ENCODE assay signal across 27 mouse cellular contexts in the genomic region with DNA sequence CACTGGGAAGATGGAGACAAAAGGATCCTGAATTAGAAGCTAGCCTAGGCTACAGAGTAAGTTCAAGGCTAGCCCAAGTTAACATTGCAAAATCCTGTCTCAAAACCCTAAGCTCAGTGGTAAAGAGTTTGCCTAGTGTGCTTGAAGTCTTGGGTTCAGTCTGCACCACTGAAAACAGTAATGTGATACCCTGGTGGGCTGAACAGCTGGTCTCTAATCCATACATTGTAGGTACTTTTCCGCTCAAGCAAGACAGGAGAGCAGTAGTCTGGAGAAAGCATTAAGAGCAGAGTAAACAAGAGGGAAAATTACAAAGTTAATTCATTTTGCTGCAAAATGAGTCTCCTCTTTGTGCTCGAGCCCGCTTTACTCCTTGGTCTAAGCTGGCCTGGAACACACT.
"Had no signal": no experiment of that assay in that cellular context is flagged by ENCODE, and none has a peak within 500 bp of the region (broad histone marks: within the 10 kb centered on the region; RNA-seq: fewer than 3 reads in every experiment).

No protein-coding gene starts in this region.

- H3K9me3 ChIP-seq: heart, embryonic 13.5 days; heart, embryonic 15.5 days; hindbrain, embryonic 13.5 days; hindbrain, embryonic 15.5 days; kidney, embryonic 15.5 days; limb, embryonic 15.5 days; liver, embryonic 12.5 days had no signal

- DNase-seq: gastrocnemius, postnatal 14 days; gastrocnemius, postnatal 36 days; heart, adult 11 months; heart, adult 2 months; heart, postnatal 14 days; heart, postnatal 36 days; kidney, adult 11 months; kidney, adult 2 months; kidney, adult 9 months; kidney, postnatal 14 days; kidney, postnatal 36 days; layer of hippocampus, adult 9-11 months; layer of hippocampus, postnatal 36 days; left cerebral cortex, postnatal 4 days; lung, adult 18-20 months had no signal

- H3K36me3 ChIP-seq: heart, embryonic 13.5 days; heart, embryonic 15.5 days; hindbrain, embryonic 13.5 days; hindbrain, embryonic 15.5 days; kidney, embryonic 15.5 days; limb, embryonic 15.5 days; liver, embryonic 12.5 days had no signal

- H3K4me1 ChIP-seq: heart, embryonic 15.5 days; hindbrain, embryonic 15.5 days; liver, embryonic 12.5 days had no signal

- H3K27me3 ChIP-seq: heart, embryonic 13.5 days; heart, embryonic 15.5 days; hindbrain, embryonic 13.5 days; hindbrain, embryonic 15.5 days; kidney, embryonic 15.5 days; limb, embryonic 15.5 days; liver, embryonic 12.5 days had no signal

- H3K9ac ChIP-seq: heart, embryonic 13.5 days; heart, embryonic 15.5 days; hindbrain, embryonic 13.5 days; hindbrain, embryonic 15.5 days; kidney, embryonic 15.5 days; limb, embryonic 15.5 days; liver, embryonic 12.5 days; liver, embryonic 14.5 days had no signal

- H3K4me3 ChIP-seq: heart, adult 2 months; heart, embryonic 13.5 days; heart, embryonic 15.5 days; hindbrain, embryonic 13.5 days; hindbrain, embryonic 15.5 days; kidney, embryonic 15.5 days; limb, embryonic 15.5 days; liver, embryonic 12.5 days had no signal

- H3K27ac ChIP-seq: heart, adult 2 months; heart, embryonic 13.5 days; heart, embryonic 15.5 days; hindbrain, embryonic 13.5 days; hindbrain, embryonic 15.5 days; hindbrain, postnatal 0 days; kidney, embryonic 15.5 days; kidney, postnatal 0 days; limb, embryonic 15.5 days; liver, embryonic 12.5 days; liver, embryonic 14.5 days had no signal

- ATAC-seq: hindbrain, postnatal 0 days; intestine, embryonic 16.5 days; liver, embryonic 12.5 days had no signal

- H3K4me2 ChIP-seq: heart, embryonic 11.5 days; heart, embryonic 13.5 days; heart, embryonic 15.5 days; hindbrain, embryonic 13.5 days; hindbrain, embryonic 15.5 days; kidney, embryonic 15.5 days; limb, embryonic 15.5 days; liver, embryonic 12.5 days had no signal
